Mouse (Mus musculus) lung, adult 2 months (tissue): ENCODE data around the gene Celf2.

Source experiments
- CTCF ChIP-seq: fragments of 200-500 bp; IDR thresholded peaks from 2 replicates; pipeline ENCODE4 v1.5.1; 2011; ENCODE audit warnings: mild to moderate bottlenecking, low read length, control low read depth; ENCODE audit not compliant: insufficient read depth
- POLR2A ChIP-seq: fragments of 200-500 bp; IDR thresholded peaks from 2 replicates; pipeline ENCODE4 v1.6.1; 2011; ENCODE audit warnings: low read depth, mild to moderate bottlenecking, control low read depth, low read length, borderline replicate concordance; ENCODE audit errors: extremely low read depth

GRCm38 (mm10) chr2:7031389-7031788 is 478.0 kb downstream of the Celf2 start:
- TF ChIP-seq CTCF (no peak), POLR2A (no peak)
